13 mouse cellular contexts compared by ENCODE assay signal in the genomic region with DNA sequence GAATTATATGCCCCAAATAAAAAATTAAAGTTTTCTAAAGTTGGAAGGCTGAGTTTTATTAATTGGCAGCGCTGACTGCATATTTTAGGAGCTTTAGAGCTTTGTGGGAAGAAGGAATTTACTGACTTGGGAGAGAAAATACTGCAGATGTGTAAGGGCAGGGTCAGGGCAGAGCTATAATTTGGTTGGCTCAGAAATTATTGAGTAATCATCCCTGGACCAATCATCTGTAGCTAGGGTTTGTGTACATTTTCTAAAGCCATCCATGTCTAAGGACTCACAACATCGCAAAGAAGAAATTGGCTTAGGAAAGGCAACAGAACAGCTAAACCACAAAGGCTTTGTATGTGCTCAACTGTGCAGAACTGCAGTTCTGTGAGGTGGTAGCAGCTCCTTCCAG.
"Had no signal": no experiment of that assay in that cellular context is flagged by ENCODE, and none has a peak within 500 bp of the region (broad histone marks: within the 10 kb centered on the region; RNA-seq: fewer than 3 reads in every experiment).

No protein-coding gene starts in this region.

- H3K4me3 ChIP-seq: left cerebral cortex, adult 2 months; liver, embryonic 15.5 days; midbrain, embryonic 10.5 days; neural tube, embryonic 13.5 days; stomach, embryonic 15.5 days had no signal

- H3K9ac ChIP-seq: liver, embryonic 15.5 days; neural tube, embryonic 13.5 days; stomach, embryonic 15.5 days had no signal

- H3K4me1 ChIP-seq: liver, embryonic 15.5 days; midbrain, embryonic 10.5 days; stomach, embryonic 15.5 days had no signal

- H3K4me2 ChIP-seq: liver, embryonic 11.5 days; liver, embryonic 15.5 days; neural tube, embryonic 13.5 days; stomach, embryonic 15.5 days had no signal

- DNase-seq: lung, adult 2 months; lung, postnatal 36 days; midbrain, embryonic 14.5 days; right cerebral cortex, postnatal 14 days; thymus, postnatal 4 days had no signal

- H3K9me3 ChIP-seq: liver, embryonic 15.5 days; midbrain, embryonic 10.5 days; neural tube, embryonic 13.5 days; stomach, embryonic 15.5 days had no signal

- H3K27me3 ChIP-seq: liver, embryonic 15.5 days; neural tube, embryonic 13.5 days; stomach, embryonic 15.5 days had no signal

- ATAC-seq: intestine, postnatal 0 days; lung, postnatal 0 days had no signal

- H3K36me3 ChIP-seq: liver, embryonic 15.5 days; midbrain, embryonic 10.5 days; neural tube, embryonic 13.5 days; stomach, embryonic 15.5 days had no signal

- H3K27ac ChIP-seq: left cerebral cortex, adult 2 months; liver, embryonic 15.5 days; midbrain, embryonic 10.5 days; neural tube, embryonic 13.5 days; stomach, embryonic 15.5 days had no signal
